Mouse (Mus musculus): ENCODE results near the gene Atp6v0d1. TPM values are rescaled to one million over a fixed set of nuclear protein-coding genes. Genes with fewer than 3 reads are reported as not detected.
A peak's percentile ranks its signal among the peaks of the same experiment; 100 is the strongest.

Atp6v0d1 gene
- polyA plus RNA-seq, 1 experiment from 2014 or later, result 146 TPM

DNA sequence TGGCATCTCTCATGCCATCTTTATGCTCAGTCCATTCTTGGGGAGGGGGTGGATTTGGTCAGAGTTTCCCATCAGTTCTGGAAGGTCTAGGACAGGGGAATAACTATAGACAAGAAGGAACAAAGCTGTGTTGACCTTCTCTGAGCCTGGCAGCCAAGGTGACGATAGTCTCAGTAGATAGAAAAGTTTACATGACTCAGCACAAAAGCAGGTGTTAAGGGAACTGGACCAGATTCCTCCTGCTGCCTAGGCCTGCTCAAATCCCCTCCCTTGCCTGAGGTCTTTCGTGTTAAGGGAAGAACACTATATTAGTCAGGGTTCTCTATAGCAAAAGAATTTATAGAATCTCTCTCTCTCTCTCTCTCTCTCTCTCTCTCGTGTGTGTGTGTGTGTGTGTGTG, 13.9 kb upstream of the Atp6v0d1 start:
- ATAC-seq (no peak), DNase-seq (ENCODE audit: low spot score) (no peak)
- Histone ChIP-seq H3K4me2 (replicated peaks; ENCODE audit: low read depth, low read length) (no peak overlapping the region), H3K36me3 (ENCODE audit: insufficient read depth, low read length) (no peaks in the 10 kb centered on the region), H3K4me1 (ENCODE audit: insufficient read depth, low read depth, low read length) (no peaks in the 10 kb centered on the region), H3K4me3 (ENCODE audit: low read depth, low read length) (no peak overlapping the region), H3K27ac (ENCODE audit: low read length) (no peak overlapping the region), H3K9ac (replicated peaks; ENCODE audit: low read depth) (no peak overlapping the region), H3K27me3 (replicated peaks; ENCODE audit: insufficient read depth, low read length) (no peaks in the 10 kb centered on the region), H3K9me3 (ENCODE audit: low read length) (no peaks in the 10 kb centered on the region)
- TF ChIP-seq EP300 (IDR thresholded peaks at IDR 0.05) (no peak), CTCF (IDR thresholded peaks at IDR 0.05) (no peak)
- WGBS, result 22% methylated on average over 3 of the region's 3 CpGs

GRCm38 (mm10) chr8:105575538-105575937, 9.7 kb upstream of the Atp6v0d1 start:
- Histone ChIP-seq H3K9ac (replicated peaks; ENCODE audit: low read depth) (no peak overlapping the region), H3K27ac (ENCODE audit: low read length) (no peak overlapping the region), H3K4me3 (ENCODE audit: low read depth, low read length) (no peak overlapping the region), H3K4me2 (replicated peaks; ENCODE audit: low read depth, low read length) (no peak overlapping the region), H3K27me3 (replicated peaks; ENCODE audit: insufficient read depth, low read length) (no peaks in the 10 kb centered on the region), H3K9me3 (ENCODE audit: low read length) (no peaks in the 10 kb centered on the region), H3K4me1 (ENCODE audit: insufficient read depth, low read depth, low read length) (no peaks in the 10 kb centered on the region), H3K36me3 (ENCODE audit: insufficient read depth, low read length) (no peaks in the 10 kb centered on the region)
- ATAC-seq (no peak), DNase-seq (ENCODE audit: low spot score) (no peak)
- no peak for TF ChIP-seq EP300 (IDR thresholded peaks at IDR 0.05)
- no peak for TF ChIP-seq CTCF (IDR thresholded peaks at IDR 0.05)
- WGBS, result 44% methylated on average over 3 of the region's 3 CpGs

DNA sequence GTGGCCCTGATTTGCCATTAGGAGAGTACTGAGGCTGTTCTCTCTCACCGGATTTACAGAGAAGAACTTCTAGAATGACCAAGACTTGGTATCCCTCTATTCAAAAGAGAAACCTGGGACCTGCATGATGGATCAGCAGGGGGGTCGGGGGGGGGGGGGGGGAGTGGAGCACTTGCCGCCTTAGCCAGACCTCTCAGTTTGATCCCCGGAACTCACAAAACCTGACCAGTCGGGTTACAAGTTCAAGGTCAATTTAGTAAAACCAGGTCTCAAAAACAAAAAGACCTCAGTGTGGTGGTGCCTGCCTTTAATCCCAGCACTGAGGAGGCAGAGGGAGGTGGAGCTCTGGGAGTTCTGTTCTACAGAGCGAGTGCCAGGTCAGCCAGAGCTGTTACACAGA, 8.9 kb upstream of the Atp6v0d1 start:
- Histone ChIP-seq H3K4me1 (ENCODE audit: insufficient read depth, low read depth, low read length) (no peaks in the 10 kb centered on the region), H3K4me3 (ENCODE audit: low read depth, low read length) (no peak overlapping the region), H3K4me2 (replicated peaks; ENCODE audit: low read depth, low read length) (no peak overlapping the region), H3K27ac (ENCODE audit: low read length) (no peak overlapping the region), H3K27me3 (replicated peaks; ENCODE audit: insufficient read depth, low read length) (no peaks in the 10 kb centered on the region), H3K9me3 (ENCODE audit: low read length) (no peaks in the 10 kb centered on the region), H3K9ac (replicated peaks; ENCODE audit: low read depth) (no peak overlapping the region), H3K36me3 (ENCODE audit: insufficient read depth, low read length) (no peaks in the 10 kb centered on the region; the same call in 1 of the 2 replicates)
- TF ChIP-seq CTCF (IDR thresholded peaks at IDR 0.05) (no peak), EP300 (IDR thresholded peaks at IDR 0.05) (no peak)
- DNase-seq (ENCODE audit: low spot score) (no peak), ATAC-seq (no peak)
- 43% methylated on average over 6 of the region's 6 CpGs for WGBS

- Histone ChIP-seq H3K27ac (ENCODE audit: low read length) (no peak overlapping the region), H3K4me2 (replicated peaks; ENCODE audit: low read depth, low read length) (no peak overlapping the region), H3K36me3 (ENCODE audit: insufficient read depth, low read length) (no peaks in the 10 kb centered on the region; the same call in 1 of the 2 replicates), H3K27me3 (replicated peaks; ENCODE audit: insufficient read depth, low read length) (no peaks in the 10 kb centered on the region), H3K9ac (replicated peaks; ENCODE audit: low read depth) (no peak overlapping the region), H3K9me3 (ENCODE audit: low read length) (no peaks in the 10 kb centered on the region), H3K4me3 (ENCODE audit: low read depth, low read length) (no peak overlapping the region), H3K4me1 (ENCODE audit: insufficient read depth, low read depth, low read length) (no peaks in the 10 kb centered on the region)
- TF ChIP-seq EP300 (IDR thresholded peaks at IDR 0.05) (no peak), CTCF (IDR thresholded peaks at IDR 0.05) (no peak)
- ATAC-seq (no peak), DNase-seq (ENCODE audit: low spot score) (peak; percentile 58)
Observed at GRCm38 (mm10) chr8:105573427-105573826, 7.6 kb upstream of the Atp6v0d1 start.

GRCm38 (mm10) chr8:105571810-105572209, 6.0 kb upstream of the Atp6v0d1 start:
- H3K9me3 ChIP-seq (ENCODE audit: low read length), result no peaks in the 10 kb centered on the region
- 76% methylated on average over 9 of the region's 9 CpGs for WGBS

DNA sequence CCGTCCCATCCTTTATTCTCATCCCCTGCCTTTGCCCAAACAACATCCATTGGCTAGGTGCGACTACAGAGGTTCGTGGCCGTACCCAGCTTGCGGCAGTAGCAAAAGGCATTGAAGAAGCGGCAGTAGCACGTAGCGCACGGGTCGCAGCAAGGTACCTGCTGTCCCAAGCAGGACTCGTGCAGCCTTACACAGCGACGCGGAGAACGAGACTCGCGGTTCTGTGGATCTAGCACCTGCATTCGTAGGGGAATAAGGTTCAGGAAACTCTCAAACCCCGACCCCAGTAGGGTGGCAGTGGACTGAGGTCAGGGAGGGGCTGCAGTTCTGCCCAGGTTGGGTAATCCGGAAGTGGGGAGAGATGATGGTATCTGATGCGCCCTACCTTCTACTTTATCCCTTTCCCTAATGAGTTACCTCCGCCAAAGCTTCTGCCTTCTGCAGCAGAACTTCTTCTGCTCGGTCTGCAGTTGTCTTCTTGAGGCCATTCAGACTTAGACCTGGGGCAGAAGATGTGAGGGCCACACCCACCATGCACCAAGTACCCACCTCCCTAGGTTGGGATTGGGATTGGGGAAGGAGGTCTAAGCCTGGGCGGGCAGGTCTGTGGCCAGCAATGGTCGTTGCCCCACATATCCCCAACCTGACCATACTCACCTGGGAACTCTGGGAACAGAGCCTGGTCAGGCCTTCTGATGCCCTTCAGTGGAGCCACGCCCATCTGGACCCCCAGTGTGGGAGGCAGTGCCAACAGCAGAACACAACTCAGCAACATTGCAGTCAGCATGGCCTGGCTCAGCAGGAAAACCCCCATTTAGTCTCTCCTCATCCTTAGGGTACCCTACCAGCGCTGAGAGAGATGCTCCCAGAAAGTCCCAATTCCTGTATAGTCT, 1.1 kb upstream of the Atp6v0d1 start:
- TF ChIP-seq EP300 (IDR thresholded peaks at IDR 0.05) (no peak), CTCF (IDR thresholded peaks at IDR 0.05) (no peak)
- DNase-seq (ENCODE audit: low spot score), result no peak
- H3K27ac ChIP-seq (ENCODE audit: low read length), result no peak overlapping the region; the same call in 1 of the 2 replicates

More at GRCm38 (mm10) chr8:105571810-105572209, 6.0 kb upstream of the Atp6v0d1 start:
- TF ChIP-seq EP300 (IDR thresholded peaks at IDR 0.05), result no peak
- no peak for TF ChIP-seq CTCF (IDR thresholded peaks at IDR 0.05)
- Histone ChIP-seq H3K27ac (ENCODE audit: low read length) (no peak overlapping the region), H3K27me3 (replicated peaks; ENCODE audit: insufficient read depth, low read length) (no peaks in the 10 kb centered on the region), H3K36me3 (ENCODE audit: insufficient read depth, low read length) (no peaks in the 10 kb centered on the region; the same call in 1 of the 2 replicates), H3K4me3 (ENCODE audit: low read depth, low read length) (no peak overlapping the region), H3K4me2 (replicated peaks; ENCODE audit: low read depth, low read length) (no peak overlapping the region), H3K4me1 (ENCODE audit: insufficient read depth, low read depth, low read length) (peaks cover 3% of the 10 kb centered on the region; the same call in 1 of the 2 replicates), H3K9ac (replicated peaks; ENCODE audit: low read depth) (no peak overlapping the region)
- no peak for ATAC-seq
- no peak for DNase-seq (ENCODE audit: low spot score)

More for the DNA sequence above, 1.1 kb upstream of the Atp6v0d1 start:
- H3K4me1 ChIP-seq (ENCODE audit: insufficient read depth, low read depth, low read length), result peaks cover 16% of the 10 kb centered on the region; the same call in 1 of the 2 replicates
- no peaks in the 10 kb centered on the region; the same call in 1 of the 2 replicates for H3K36me3 ChIP-seq (ENCODE audit: insufficient read depth, low read length)
- 25% methylated on average over 27 of the region's 27 CpGs for WGBS
- H3K4me2 ChIP-seq (replicated peaks; ENCODE audit: low read depth, low read length), result peak overlapping the region; percentile 83
- H3K4me3 ChIP-seq (ENCODE audit: low read depth, low read length), result peak overlapping the region; percentile 88
- no peak for ATAC-seq
- no peaks in the 10 kb centered on the region for H3K27me3 ChIP-seq (replicated peaks; ENCODE audit: insufficient read depth, low read length)
- no peaks in the 10 kb centered on the region for H3K9me3 ChIP-seq (ENCODE audit: low read length)
- H3K9ac ChIP-seq (replicated peaks; ENCODE audit: low read depth), result peak overlapping the region; percentile 43

Measured in lung, postnatal 0 days (tissue).